Mouse (Mus musculus): ENCODE measurements around the gene Mphosph6. TPM values are rescaled to one million over a fixed set of nuclear protein-coding genes. Genes with fewer than 3 reads are reported as not detected.

Gene Mphosph6
- polyA plus RNA-seq (2014; fragmentation: Illumina TruSeq; extraction: RNeasy Lipid Tissue Mini Kit (QIAGEN cat#74804); ENCODE audit: insufficient read depth, low read depth, low replicate concordance), result 22.9 TPM

DNA sequence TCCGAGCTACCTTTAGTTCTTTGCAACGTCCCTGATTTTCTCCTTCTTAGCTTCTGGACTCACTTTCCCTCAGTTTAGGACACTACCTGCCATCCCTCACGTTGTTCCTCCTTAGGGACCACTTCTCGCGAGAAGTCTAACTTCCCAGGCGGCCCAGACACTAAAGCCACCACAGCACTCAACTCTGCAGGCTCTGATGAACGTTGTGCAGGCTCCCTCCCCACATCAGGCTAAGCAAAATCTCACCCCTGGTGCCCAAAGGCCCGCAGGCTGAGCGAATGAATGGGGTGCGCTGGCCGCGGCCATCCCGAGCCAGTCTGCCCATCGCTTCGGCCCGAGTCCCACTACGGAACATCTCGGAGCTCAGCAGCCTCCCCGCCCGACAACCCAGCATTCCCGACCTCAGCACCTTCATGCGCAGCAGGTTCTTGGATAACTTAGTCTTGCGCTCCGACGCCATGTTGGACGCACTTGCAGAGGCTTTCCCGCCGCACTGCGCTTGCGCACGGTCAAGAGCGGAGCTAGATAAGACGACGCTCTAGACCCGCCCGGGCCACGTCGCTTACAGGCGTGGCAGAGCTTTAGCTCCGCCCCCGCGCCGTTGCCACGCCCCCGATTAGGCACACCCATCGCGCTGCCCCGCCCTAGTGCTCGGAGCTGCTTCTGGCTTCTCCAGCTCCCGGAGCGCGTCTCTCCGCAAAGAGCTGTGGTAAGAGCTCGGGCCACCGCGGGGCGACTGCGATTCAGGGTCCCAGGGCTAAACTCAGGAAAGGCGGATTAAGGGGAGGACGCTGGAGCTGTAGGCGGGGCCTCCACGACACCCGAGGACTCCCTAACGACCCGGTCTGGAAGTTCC lies at the start of gene Mphosph6:
Mphosph6 (minus strand) TSS at position 501 of the 856 bp plus-strand sequence.

Other genes starting within 250 kb of the Mphosph6 start
- gene Sdr42e1, start 128.3 kb downstream of the Mphosph6 start, polyA plus RNA-seq (2014; fragmentation: Illumina TruSeq; extraction: RNeasy Lipid Tissue Mini Kit (QIAGEN cat#74804); ENCODE audit: insufficient read depth, low read depth, low replicate concordance), result 2.7 TPM
- 0.23 TPM for gene Hsd17b2, start 100.0 kb downstream of the Mphosph6 start, polyA plus RNA-seq (2014; fragmentation: Illumina TruSeq; extraction: RNeasy Lipid Tissue Mini Kit (QIAGEN cat#74804); ENCODE audit: insufficient read depth, low read depth, low replicate concordance)